Mouse (Mus musculus) macrophage (primary cell): Measurements from ENCODE around the gene Pdzd2. TPM values are rescaled to one million over a fixed set of nuclear protein-coding genes. Genes with fewer than 3 reads are reported as not detected.

Experiments used
- H3K27ac ChIP-seq: fragments of 350-480 bp; formaldehyde crosslinking; 2 replicates; pipeline ENCODE4 v1.9.0; 2021
- H3K36me3 ChIP-seq: fragments of 350-480 bp; formaldehyde crosslinking; 2 replicates; pipeline ENCODE4 v1.9.0; 2021; ENCODE audit errors: inconsistent target
- H3K4me3 ChIP-seq: fragments of 350-480 bp; formaldehyde crosslinking; 2 replicates; pipeline ENCODE4 v1.9.0; 2021; ENCODE audit errors: inconsistent target
- H3K79me2 ChIP-seq: fragments of 350-480 bp; formaldehyde crosslinking; 2 replicates; pipeline ENCODE4 v1.9.0; 2021; ENCODE audit errors: inconsistent target
- WGBS: methylation state at CpG from one replicate; pipeline ENCODE4 v1.1.7; 2026; ENCODE audit warnings: inconsistent platforms; ENCODE audit not compliant: missing documents; 5-methylcytosine and 5-hydroxymethylcytosine counted together
- polyA plus RNA-seq: library from polyadenylated mRNA; stranded (reverse); fragments of 250-400 nt; gene quantifications from 3 replicates; pipeline ENCODE4 v1.2.4, GENCODE M21; 2018; ENCODE audit warnings: inconsistent platforms

Pdzd2 gene
- polyA plus RNA-seq, 1 experiment from 2014 or later, result not detected

GRCm38 (mm10) chr15:12420376-12420775 is 319.3 kb downstream of the Pdzd2 start:
- 93% methylated on average over 10 of the region's 10 CpGs for WGBS
- no peak overlapping the region for H3K27ac ChIP-seq
- no peaks in the 10 kb centered on the region for H3K36me3 ChIP-seq
- no peaks in the 10 kb centered on the region for H3K79me2 ChIP-seq
- no peak overlapping the region for H3K4me3 ChIP-seq

GRCm38 (mm10) chr15:12419446-12419845 is 320.3 kb downstream of the Pdzd2 start:
- WGBS, result 86% methylated on average over 7 of the region's 7 CpGs
- no peaks in the 10 kb centered on the region for H3K79me2 ChIP-seq
- no peaks in the 10 kb centered on the region for H3K36me3 ChIP-seq
- no peak overlapping the region for H3K27ac ChIP-seq
- no peak overlapping the region for H3K4me3 ChIP-seq

- no peaks in the 10 kb centered on the region for H3K79me2 ChIP-seq
- WGBS, result 94% methylated on average over 16 of the region's 16 CpGs
- H3K4me3 ChIP-seq, result no peak overlapping the region
- no peak overlapping the region for H3K27ac ChIP-seq
- no peaks in the 10 kb centered on the region for H3K36me3 ChIP-seq
These were observed 324.1 kb downstream of the Pdzd2 start for GRCm38 (mm10) chr15:12415536-12416200.

GRCm38 (mm10) chr15:12414696-12415095 is 325.0 kb downstream of the Pdzd2 start:
- H3K79me2 ChIP-seq, result no peaks in the 10 kb centered on the region

GRCm38 (mm10) chr15:12408205-12408604 is 331.5 kb downstream of the Pdzd2 start:
- H3K36me3 ChIP-seq, result no peaks in the 10 kb centered on the region
- 71% methylated on average over 8 of the region's 8 CpGs for WGBS
- H3K79me2 ChIP-seq, result no peaks in the 10 kb centered on the region
- no peak overlapping the region for H3K4me3 ChIP-seq
- no peak overlapping the region for H3K27ac ChIP-seq

More at GRCm38 (mm10) chr15:12414696-12415095, 325.0 kb downstream of the Pdzd2 start:
- no peak overlapping the region for H3K4me3 ChIP-seq
- WGBS, result 85% methylated on average over 6 of the region's 6 CpGs
- no peak overlapping the region for H3K27ac ChIP-seq
- no peaks in the 10 kb centered on the region for H3K36me3 ChIP-seq

- Histone ChIP-seq H3K36me3 (no peaks in the 10 kb centered on the region), H3K4me3 (no peak overlapping the region), H3K79me2 (no peaks in the 10 kb centered on the region), H3K27ac (no peak overlapping the region)
- WGBS, result 86% methylated on average over 5 of the region's 5 CpGs
These were observed 334.1 kb downstream of the Pdzd2 start for GRCm38 (mm10) chr15:12405592-12405991.

GRCm38 (mm10) chr15:12397032-12397431 is 342.7 kb downstream of the Pdzd2 start:
- no peaks in the 10 kb centered on the region for H3K79me2 ChIP-seq
- WGBS, result 70% methylated on average over 5 of the region's 6 CpGs

GRCm38 (mm10) chr15:12394758-12395157 is 345.0 kb downstream of the Pdzd2 start:
- 97% methylated on average over 10 of the region's 10 CpGs for WGBS
- H3K79me2 ChIP-seq, result no peaks in the 10 kb centered on the region
- no peak overlapping the region for H3K27ac ChIP-seq
- no peaks in the 10 kb centered on the region for H3K36me3 ChIP-seq
- H3K4me3 ChIP-seq, result no peak overlapping the region

More at GRCm38 (mm10) chr15:12397032-12397431, 342.7 kb downstream of the Pdzd2 start:
- Histone ChIP-seq H3K4me3 (no peak overlapping the region), H3K27ac (no peak overlapping the region), H3K36me3 (no peaks in the 10 kb centered on the region)

GRCm38 (mm10) chr15:12388726-12389489 is 350.8 kb downstream of the Pdzd2 start:
- Histone ChIP-seq H3K4me3 (no peak overlapping the region), H3K79me2 (no peaks in the 10 kb centered on the region), H3K27ac (no peak overlapping the region), H3K36me3 (no peaks in the 10 kb centered on the region)
- 91% methylated on average over 15 of the region's 15 CpGs for WGBS

- H3K79me2 ChIP-seq, result no peaks in the 10 kb centered on the region
- no peaks in the 10 kb centered on the region for H3K36me3 ChIP-seq
- no peak overlapping the region for H3K27ac ChIP-seq
- H3K4me3 ChIP-seq, result no peak overlapping the region
- 95% methylated on average over 12 of the region's 13 CpGs for WGBS
These were observed 355.0 kb downstream of the Pdzd2 start for GRCm38 (mm10) chr15:12384679-12385078.

- Histone ChIP-seq H3K27ac (no peak overlapping the region), H3K4me3 (no peak overlapping the region), H3K79me2 (no peaks in the 10 kb centered on the region), H3K36me3 (no peaks in the 10 kb centered on the region)
- WGBS, result 44% methylated on average over 5 of the region's 5 CpGs
These were observed 359.2 kb downstream of the Pdzd2 start for GRCm38 (mm10) chr15:12380548-12380947.

- no peaks in the 10 kb centered on the region for H3K79me2 ChIP-seq
- H3K27ac ChIP-seq, result no peak overlapping the region
- no peak overlapping the region for H3K4me3 ChIP-seq
- H3K36me3 ChIP-seq, result no peaks in the 10 kb centered on the region
- WGBS, result 97% methylated on average over 3 of the region's 3 CpGs
These were observed 359.7 kb downstream of the Pdzd2 start for GRCm38 (mm10) chr15:12380057-12380456.

- no peak overlapping the region for H3K4me3 ChIP-seq
- WGBS, result 79% methylated on average over 10 of the region's 10 CpGs
- H3K27ac ChIP-seq, result no peak overlapping the region
- no peaks in the 10 kb centered on the region for H3K36me3 ChIP-seq
- no peaks in the 10 kb centered on the region for H3K79me2 ChIP-seq
These were observed 361.9 kb downstream of the Pdzd2 start for GRCm38 (mm10) chr15:12377800-12378199.

GRCm38 (mm10) chr15:12376491-12377069 is 363.1 kb downstream of the Pdzd2 start:
- 24% methylated on average over 9 of the region's 13 CpGs for WGBS
- H3K4me3 ChIP-seq, result peak overlapping the region; percentile 30; the same call in 1 of the 2 replicates

More at GRCm38 (mm10) chr15:12376491-12377069, 363.1 kb downstream of the Pdzd2 start:
- Histone ChIP-seq H3K27ac (no peak overlapping the region), H3K79me2 (no peaks in the 10 kb centered on the region), H3K36me3 (no peaks in the 10 kb centered on the region)
